Mouse (Mus musculus) G1E-ER4 (cell line): ENCODE measurements around the gene Smtn. TPM values are rescaled to one million over a fixed set of nuclear protein-coding genes. Genes with fewer than 3 reads are reported as not detected.

Experiments used
- GATA1 ChIP-seq: IDR thresholded peaks from one replicate; pipeline ENCODE4 v1.8.0; 2012; ENCODE audit warnings: low read length, inconsistent platforms
- polyA plus RNA-seq: library from polyadenylated mRNA; stranded (reverse); fragments of >175 nt; gene quantifications from 2 replicates; pipeline ENCODE4 v1.2.3, GENCODE M21; 2012

Smtn gene
- not detected in 2 replicates for polyA plus RNA-seq

- no peak for TF ChIP-seq GATA1
Observed at GRCm38 (mm10) chr11:3540451-3541085, at the start of gene Smtn. Gene Smtn, minus strand, starts transcription at chr11:3540612.

GRCm38 (mm10) chr11:3588036-3588672 lies 47.7 kb upstream of the Smtn start:
- no peak for TF ChIP-seq GATA1

GRCm38 (mm10) chr11:3587350-3587749 lies 46.9 kb upstream of the Smtn start:
- no peak for TF ChIP-seq GATA1

GRCm38 (mm10) chr11:3585983-3586618 lies 45.7 kb upstream of the Smtn start:
- no peak for TF ChIP-seq GATA1

- no peak for TF ChIP-seq GATA1
Observed at GRCm38 (mm10) chr11:3583127-3583526, 42.7 kb upstream of the Smtn start.

GRCm38 (mm10) chr11:3581908-3582307 lies 41.5 kb upstream of the Smtn start:
- TF ChIP-seq GATA1, result no peak

- no peak for TF ChIP-seq GATA1
Observed at GRCm38 (mm10) chr11:3580306-3581084, 40.1 kb upstream of the Smtn start.

- no peak for TF ChIP-seq GATA1
Observed at GRCm38 (mm10) chr11:3578050-3578725, 37.8 kb upstream of the Smtn start.

- no peak for TF ChIP-seq GATA1
Observed at GRCm38 (mm10) chr11:3575238-3575637, 34.8 kb upstream of the Smtn start.

- no peak for TF ChIP-seq GATA1
Observed at GRCm38 (mm10) chr11:3573092-3573491, 32.7 kb upstream of the Smtn start.

- no peak for TF ChIP-seq GATA1
Observed at GRCm38 (mm10) chr11:3572181-3572580, 31.8 kb upstream of the Smtn start.

GRCm38 (mm10) chr11:3570321-3570720 lies 29.9 kb upstream of the Smtn start:
- TF ChIP-seq GATA1, result no peak

- no peak for TF ChIP-seq GATA1
Observed at GRCm38 (mm10) chr11:3567896-3568295, 27.5 kb upstream of the Smtn start.

GRCm38 (mm10) chr11:3566018-3566417 lies 25.6 kb upstream of the Smtn start:
- no peak for TF ChIP-seq GATA1

GRCm38 (mm10) chr11:3564451-3564850 lies 24.0 kb upstream of the Smtn start:
- no peak for TF ChIP-seq GATA1
